8 mouse cellular contexts compared by ENCODE assay signal in genomic region chr3:86920343-86921083, GRCm38 (mm10). TPM values are rescaled to one million over a fixed set of nuclear protein-coding genes. Genes with fewer than 3 reads are reported as not detected.
DNase-seq lines count a peak whose midpoint lies in the region; ATAC-seq and TF ChIP-seq lines count a peak whose summit lies in the region.

TSS of gene Dclk2 (minus strand) at chr3:86920852.

- DNase-seq in CH12.LX (ENCODE audit: extremely low read depth): peak; percentile 53
- DNase-seq in kidney, postnatal 14 days: peak; percentile 84
- DNase-seq in liver, embryonic 14.5 days (ENCODE audit: low read depth in 3 of 3, low spot score in 3 of 3): no peak

- H3K4me2 ChIP-seq in CH12.LX (ENCODE audit: insufficient read depth, low read depth, poor library complexity, severe bottlenecking): peak within 1 kb of the TSS; percentile 75
- H3K4me2 ChIP-seq in forebrain, embryonic 12.5 days: peak within 1 kb of the TSS; percentile 72
- peak within 1 kb of the TSS; percentile 97 for H3K4me2 ChIP-seq in heart, embryonic 16.5 days (ENCODE audit: low read depth, low read length)
- peak within 1 kb of the TSS; percentile 68 for H3K4me2 ChIP-seq in liver, embryonic 14.5 days (ENCODE audit: low read depth)
- peak within 1 kb of the TSS; percentile 79 for H3K4me2 ChIP-seq in neural tube, embryonic 12.5 days (replicated peaks)
- H3K4me2 ChIP-seq in stomach, embryonic 16.5 days (ENCODE audit: low read depth, low read length): peak within 1 kb of the TSS; percentile 81

- no peak within 1 kb of the TSS for H3K27ac ChIP-seq in CH12.LX (ENCODE audit: insufficient read depth, low read depth)
- peak within 1 kb of the TSS; percentile 94 for H3K27ac ChIP-seq in forebrain, embryonic 12.5 days
- peak within 1 kb of the TSS; percentile 71 for H3K27ac ChIP-seq in heart, embryonic 16.5 days (ENCODE audit: low read length)
- no peak within 1 kb of the TSS for H3K27ac ChIP-seq in liver, embryonic 14.5 days
- peak within 1 kb of the TSS; percentile 86 for H3K27ac ChIP-seq in neural tube, embryonic 12.5 days
- no peak within 1 kb of the TSS for H3K27ac ChIP-seq in stomach, embryonic 16.5 days (ENCODE audit: low read length)

- TF ChIP-seq RAD21 in CH12.LX (IDR thresholded peaks at IDR 0.05; ENCODE audit: low read depth, low read length): no peak

- no peak for TF ChIP-seq EP300 in CH12.LX (IDR thresholded peaks at IDR 0.05; ENCODE audit: low read length)
- TF ChIP-seq EP300 in liver, embryonic 14.5 days (IDR thresholded peaks at IDR 0.05; ENCODE audit: low read depth): no peak

- no peak for TF ChIP-seq POLR2A in CH12.LX (IDR thresholded peaks at IDR 0.05; ENCODE audit: low read depth, low read length)

- peaks cover 4 to 23% of the 10 kb centered on the region in 2 experiments for H3K4me1 ChIP-seq in CH12.LX (ENCODE audit: control insufficient read depth in 1 of 2, insufficient read depth in 2 of 2)
- peaks cover 32% of the 10 kb centered on the region for H3K4me1 ChIP-seq in forebrain, embryonic 12.5 days
- peaks cover 7% of the 10 kb centered on the region for H3K4me1 ChIP-seq in heart, embryonic 16.5 days (ENCODE audit: control insufficient read depth, insufficient read depth, low read length)
- H3K4me1 ChIP-seq in liver, embryonic 14.5 days (replicated peaks; ENCODE audit: control insufficient read depth in 2 of 2, insufficient read depth in 2 of 2, low read length in 1 of 2): no peaks in the 10 kb centered on the region
- peaks cover 28% of the 10 kb centered on the region for H3K4me1 ChIP-seq in neural tube, embryonic 12.5 days
- no peaks in the 10 kb centered on the region for H3K4me1 ChIP-seq in stomach, embryonic 16.5 days (ENCODE audit: control insufficient read depth, insufficient read depth, low read length)

- peak within 1 kb of the TSS; percentile 17; the same call in 1 of the 2 replicates for H3K9ac ChIP-seq in CH12.LX (ENCODE audit: insufficient read depth, low read depth)
- peak within 1 kb of the TSS; percentile 88 for H3K9ac ChIP-seq in forebrain, embryonic 12.5 days
- peak within 1 kb of the TSS; percentile 75 for H3K9ac ChIP-seq in heart, embryonic 16.5 days (ENCODE audit: low read length)
- H3K9ac ChIP-seq in liver, embryonic 14.5 days (replicated peaks): no peak within 1 kb of the TSS
- H3K9ac ChIP-seq in neural tube, embryonic 12.5 days: peak within 1 kb of the TSS; percentile 89
- peak within 1 kb of the TSS; percentile 77 for H3K9ac ChIP-seq in stomach, embryonic 16.5 days (ENCODE audit: low read length)

- dilution Hi-C loops in CH12.LX (cut with MboI; ENCODE audit: extremely low pct_ligation_motif_present, extremely low pct_unique_long_range_greater_than_20kb, low sequenced_read_pairs): no loop called here

- H3K36me3 ChIP-seq in CH12.LX (replicated peaks in 1 of 2; ENCODE audit: control insufficient read depth in 1 of 2, insufficient read depth in 1 of 2, low read length in 1 of 2): no peaks in the 10 kb centered on the region
- peaks cover 7% of the 10 kb centered on the region; the same call in 1 of the 2 replicates for H3K36me3 ChIP-seq in forebrain, embryonic 12.5 days (replicated peaks)
- H3K36me3 ChIP-seq in heart, embryonic 16.5 days (ENCODE audit: control insufficient read depth, insufficient read depth): no peaks in the 10 kb centered on the region
- no peaks in the 10 kb centered on the region for H3K36me3 ChIP-seq in liver, embryonic 14.5 days (replicated peaks; ENCODE audit: control insufficient read depth, insufficient read depth, low read depth)
- peaks cover 10% of the 10 kb centered on the region for H3K36me3 ChIP-seq in neural tube, embryonic 12.5 days
- H3K36me3 ChIP-seq in stomach, embryonic 16.5 days (ENCODE audit: control insufficient read depth, insufficient read depth, low read length): no peaks in the 10 kb centered on the region

- H3K79me2 ChIP-seq in CH12.LX (replicated peaks; ENCODE audit: control insufficient read depth, extremely low read depth, insufficient read depth, poor library complexity, severe bottlenecking): no peaks in the 10 kb centered on the region

- no peaks in the 10 kb centered on the region for H3K9me3 ChIP-seq in CH12.LX (replicated peaks; ENCODE audit: low read length)
- H3K9me3 ChIP-seq in forebrain, embryonic 12.5 days: no peaks in the 10 kb centered on the region
- H3K9me3 ChIP-seq in heart, embryonic 16.5 days (replicated peaks; ENCODE audit: control insufficient read depth, low read length): no peaks in the 10 kb centered on the region
- H3K9me3 ChIP-seq in liver, embryonic 14.5 days (ENCODE audit: control insufficient read depth, low read length): no peaks in the 10 kb centered on the region
- H3K9me3 ChIP-seq in neural tube, embryonic 12.5 days: no peaks in the 10 kb centered on the region
- no peaks in the 10 kb centered on the region for H3K9me3 ChIP-seq in stomach, embryonic 16.5 days (replicated peaks; ENCODE audit: control insufficient read depth, low read length)

- H3K4me3 ChIP-seq in CH12.LX (replicated peaks in 1 of 3; ENCODE audit: low read depth in 2 of 3, low read length in 2 of 3, poor library complexity in 1 of 3): peak within 1 kb of the TSS; percentile 34 to 73 (median 64)
- peak within 1 kb of the TSS; percentile 71 for H3K4me3 ChIP-seq in forebrain, embryonic 12.5 days (replicated peaks)
- H3K4me3 ChIP-seq in heart, embryonic 16.5 days (ENCODE audit: low read length): peak within 1 kb of the TSS; percentile 75
- H3K4me3 ChIP-seq in liver, embryonic 14.5 days (ENCODE audit: insufficient read depth in 1 of 2, low read depth in 2 of 2, low read length in 2 of 2): peak within 1 kb of the TSS; percentile 48 to 59
- peak within 1 kb of the TSS; percentile 79 for H3K4me3 ChIP-seq in neural tube, embryonic 12.5 days
- peak within 1 kb of the TSS; percentile 64 for H3K4me3 ChIP-seq in stomach, embryonic 16.5 days (replicated peaks; ENCODE audit: low read length)

- ATAC-seq in cerebellum, adult (ENCODE audit: insufficient number of reproducible peaks, low FRiP score, low TSS enrichment): peak; percentile 84
- peak; percentile 89 for ATAC-seq in forebrain, embryonic 12.5 days (ENCODE audit: low FRiP score)
- peak; percentile 85 for ATAC-seq in heart, embryonic 16.5 days (replicated peaks; ENCODE audit: extremely low read depth, insufficient read depth, low FRiP score)
- peak; percentile 69 for ATAC-seq in liver, embryonic 14.5 days (ENCODE audit: insufficient read depth)
- peak; percentile 90 for ATAC-seq in neural tube, embryonic 12.5 days (ENCODE audit: low FRiP score, low read depth)
- peak; percentile 86 for ATAC-seq in stomach, embryonic 16.5 days (ENCODE audit: insufficient read depth, low FRiP score)

- in situ Hi-C loops in CH12.LX (cut with MboI; ENCODE audit: low pct_ligation_motif_present, low pct_unique_long_range_greater_than_20kb, low sequenced_read_pairs): no loop called here

- peaks cover 4% of the 10 kb centered on the region for H3K27me3 ChIP-seq in CH12.LX (replicated peaks)
- no peaks in the 10 kb centered on the region for H3K27me3 ChIP-seq in forebrain, embryonic 12.5 days
- peaks cover 4% of the 10 kb centered on the region for H3K27me3 ChIP-seq in heart, embryonic 16.5 days (ENCODE audit: control insufficient read depth, insufficient read depth, low read length)
- peaks cover 32% of the 10 kb centered on the region for H3K27me3 ChIP-seq in liver, embryonic 14.5 days (ENCODE audit: control insufficient read depth, insufficient read depth, low read length)
- no peaks in the 10 kb centered on the region for H3K27me3 ChIP-seq in neural tube, embryonic 12.5 days (replicated peaks)
- H3K27me3 ChIP-seq in stomach, embryonic 16.5 days (ENCODE audit: control insufficient read depth, insufficient read depth, low read length): peaks cover 8% of the 10 kb centered on the region; the same call in 1 of the 2 replicates

- WGBS in forebrain, embryonic 12.5 days: under 1% methylated on average over 84 of the region's 91 CpGs
- WGBS in heart, embryonic 16.5 days: under 1% methylated on average over 91 of the region's 91 CpGs
- WGBS in liver, embryonic 14.5 days (ENCODE audit: insufficient replicate concordance): under 1% methylated on average over 67 of the region's 91 CpGs
- under 1% methylated on average over 83 of the region's 91 CpGs for WGBS in neural tube, embryonic 12.5 days
- under 1% methylated on average over 77 of the region's 91 CpGs for WGBS in stomach, embryonic 16.5 days

- no peak for TF ChIP-seq CTCF in CH12.LX (conservative IDR thresholded peaks at IDR 0.05 in 1 of 2, IDR thresholded peaks at IDR 0.05 in 1 of 2; ENCODE audit: low read depth in 2 of 2, low read length in 2 of 2)
- no peak for TF ChIP-seq CTCF in liver, embryonic 14.5 days (IDR thresholded peaks at IDR 0.05; ENCODE audit: low read depth)

TF ChIP-seq in CH12.LX, 34 proteins besides CTCF, POLR2A, EP300 and RAD21:
- TF ChIP-seq MAZ (IDR thresholded peaks at IDR 0.05; ENCODE audit: low read depth, low read length) (0 out of 2 replicates have a peak, but pooled peaks have one; percentile 24), PAX5 (IDR thresholded peaks at IDR 0.05; ENCODE audit: low read length) (no peak), NRF1 (IDR thresholded peaks at IDR 0.05; ENCODE audit: low read depth, low read length) (peak; percentile 67), ZNF384 (IDR thresholded peaks at IDR 0.05; ENCODE audit: low read depth, low read length) (peak; percentile 95)

RNA-seq across cellular contexts. Expression of gene Dclk2, which starts in this region (rescaled TPM):
- 0.71 and 0.93 TPM in 2 replicates for total RNA-seq in CH12.LX (2012; rRNA removed)
- 0.84 and 1.0 TPM in 2 replicates for total RNA-seq in CH12.LX (2014; rRNA removed)
- 2.0 and 2.5 TPM in 2 replicates for polyA plus RNA-seq in CH12.LX (2012; ENCODE audit: insufficient read length, low read depth)
- polyA plus RNA-seq in forebrain, embryonic 12.5 days (2016; fragmentation: Nextera tagmentation; extraction: Ambion mirVana): 79.3 and 104 TPM in 2 replicates
- polyA plus RNA-seq in heart, embryonic 16.5 days (2015; fragmentation: Nextera tagmentation; extraction: Ambion mirVana): 3.9 and 4.5 TPM in 2 replicates
- 8.2 and 8.7 TPM in 2 replicates for polyA plus RNA-seq in liver, embryonic 14.5 days (2012; rRNA removed)
- polyA plus RNA-seq in liver, embryonic 14.5 days (2014; fragmentation: Nextera tagmentation; extraction: Ambion mirVana): 12.5 and 12.8 TPM in 2 replicates
- 66.2 and 67.0 TPM in 2 replicates for polyA plus RNA-seq in neural tube, embryonic 12.5 days (2016; fragmentation: Nextera tagmentation; extraction: Ambion mirVana)
- 4.6 and 4.9 TPM in 2 replicates for polyA plus RNA-seq in stomach, embryonic 16.5 days (2015; fragmentation: Nextera tagmentation; extraction: Ambion mirVana)

Comparison
In these comparisons a context has a peak if more than half of its experiments do, and no peak if none do; other contexts are left out.
1. DNase-seq: peak in CH12.LX (single experiment) and kidney, postnatal 14 days (single experiment); none in liver, embryonic 14.5 days (0 of 3).
2. H3K27ac ChIP-seq: peak in forebrain, embryonic 12.5 days (single experiment), heart, embryonic 16.5 days (single experiment) and neural tube, embryonic 12.5 days (single experiment); none in CH12.LX (single experiment), liver, embryonic 14.5 days (single experiment) and stomach, embryonic 16.5 days (single experiment).
3. Peak in every context shown above with its lines, with median percentiles within 50 percentile points of each other: H3K4me2 ChIP-seq, H3K4me3 ChIP-seq and ATAC-seq.